18 mouse cellular contexts compared by ENCODE assay signal in the genomic region with DNA sequence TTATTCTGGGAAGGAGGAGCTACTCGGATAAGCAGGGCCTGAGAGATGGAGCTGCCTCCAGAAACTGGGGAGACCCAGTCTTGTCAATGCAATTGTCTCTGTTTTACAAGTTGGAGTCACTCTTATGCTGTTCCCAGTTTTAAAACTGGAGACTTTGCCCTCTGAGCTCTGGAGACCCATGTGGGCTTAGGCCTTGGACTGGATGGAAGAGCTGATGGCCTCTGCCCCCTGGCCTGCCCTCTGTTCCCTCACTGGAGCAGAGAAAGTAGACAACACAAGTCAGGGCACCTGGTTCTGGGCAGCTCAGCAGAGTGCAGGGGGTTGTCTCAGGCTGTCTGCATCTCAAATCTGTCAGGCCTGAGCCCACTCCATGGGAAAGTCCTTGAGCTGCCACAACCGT. TPM values are rescaled to one million over a fixed set of nuclear protein-coding genes. Genes with fewer than 3 reads are reported as not detected.
A peak's percentile ranks its signal among the peaks of the same experiment; 100 is the strongest.
DNase-seq lines count a peak whose midpoint lies in the region; ATAC-seq and TF ChIP-seq lines count a peak whose summit lies in the region.
"Had no signal": no experiment of that assay in that cellular context is flagged by ENCODE, and none has a peak within 500 bp of the region (broad histone marks: within the 10 kb centered on the region; RNA-seq: fewer than 3 reads in every experiment).

No protein-coding gene starts in this region.

- no peaks in the 10 kb centered on the region for H3K9me3 ChIP-seq in neural tube, embryonic 13.5 days
- no peaks in the 10 kb centered on the region for H3K9me3 ChIP-seq in neural tube, embryonic 15.5 days (replicated peaks)
- H3K9me3 ChIP-seq: embryonic facial prominence, embryonic 15.5 days; limb, embryonic 13.5 days had no signal

- peaks cover 27% of the 10 kb centered on the region for H3K4me1 ChIP-seq in cerebellum, adult 2 months (ENCODE audit: control insufficient read depth, insufficient read depth, low read length)
- H3K4me1 ChIP-seq in kidney, adult 2 months (ENCODE audit: control insufficient read depth, insufficient read depth, low read length): peaks cover 6% of the 10 kb centered on the region; the same call in 1 of the 2 replicates
- H3K4me1 ChIP-seq in neural tube, embryonic 13.5 days (replicated peaks): peaks cover 39% of the 10 kb centered on the region
- peaks cover 29% of the 10 kb centered on the region for H3K4me1 ChIP-seq in neural tube, embryonic 15.5 days

- H3K9ac ChIP-seq in neural tube, embryonic 13.5 days: 0 out of 2 replicates have a peak overlapping the region, but pooled peaks have one; percentile 17
- H3K9ac ChIP-seq in neural tube, embryonic 15.5 days (replicated peaks): no peak overlapping the region
- H3K9ac ChIP-seq: embryonic facial prominence, embryonic 15.5 days; limb, embryonic 13.5 days had no signal

- ATAC-seq in neural tube, embryonic 13.5 days (ENCODE audit: low read depth): no peak
- no peak for ATAC-seq in neural tube, embryonic 15.5 days (ENCODE audit: low FRiP score)
- no peak for ATAC-seq in megakaryocyte-erythroid progenitor cell, adult 5-6 weeks (replicated peaks; ENCODE audit: low FRiP score, low TSS enrichment, poor library complexity, severe bottlenecking)

- 0 out of 2 replicates have a peak overlapping the region, but pooled peaks have one; percentile 0 for H3K27ac ChIP-seq in cerebellum, adult 2 months (ENCODE audit: insufficient read depth, low read length)
- no peak overlapping the region for H3K27ac ChIP-seq in kidney, adult 2 months (ENCODE audit: insufficient read depth, low read depth, low read length)
- 0 out of 2 replicates have a peak overlapping the region, but pooled peaks have one; percentile 10 for H3K27ac ChIP-seq in neural tube, embryonic 13.5 days (replicated peaks)
- H3K27ac ChIP-seq in neural tube, embryonic 15.5 days (replicated peaks): no peak overlapping the region
- H3K27ac ChIP-seq: embryonic facial prominence, embryonic 15.5 days; limb, embryonic 13.5 days; stomach, postnatal 0 days had no signal

- 35% methylated on average over 2 of the region's 2 CpGs for WGBS in cerebellum, adult 2 months
- WGBS in kidney, adult 2 months: 59% methylated on average over 2 of the region's 2 CpGs
- 63% methylated on average over 2 of the region's 2 CpGs for WGBS in neural tube, embryonic 13.5 days
- WGBS in neural tube, embryonic 15.5 days: 71% methylated on average over 2 of the region's 2 CpGs

- H3K27me3 ChIP-seq in cerebellum, adult 2 months (ENCODE audit: control insufficient read depth, insufficient read depth, low read length): no peaks in the 10 kb centered on the region
- no peaks in the 10 kb centered on the region for H3K27me3 ChIP-seq in kidney, adult 2 months (replicated peaks; ENCODE audit: control insufficient read depth, insufficient read depth, low read length)
- no peaks in the 10 kb centered on the region for H3K27me3 ChIP-seq in neural tube, embryonic 13.5 days
- no peaks in the 10 kb centered on the region for H3K27me3 ChIP-seq in neural tube, embryonic 15.5 days (replicated peaks)
- H3K27me3 ChIP-seq: embryonic facial prominence, embryonic 15.5 days; limb, embryonic 13.5 days had no signal

- TF ChIP-seq POLR2A in cerebellum, adult 2 months (IDR thresholded peaks at IDR 0.05; ENCODE audit: borderline replicate concordance, insufficient read depth, low read length): no peak
- TF ChIP-seq POLR2A in kidney, adult 2 months (IDR thresholded peaks at IDR 0.05; ENCODE audit: low read depth, low read length): no peak

- H3K4me2 ChIP-seq in neural tube, embryonic 13.5 days: no peak overlapping the region
- H3K4me2 ChIP-seq in neural tube, embryonic 15.5 days: no peak overlapping the region
- H3K4me2 ChIP-seq: embryonic facial prominence, embryonic 15.5 days; limb, embryonic 13.5 days had no signal

- no peak for DNase-seq in cerebellum, adult 2 months
- DNase-seq in cerebellum, adult 18-20 months: no peak
- peak; percentile 62 for DNase-seq in kidney, adult 2 months
- no peak for DNase-seq in kidney, postnatal 10 days
- no peak for DNase-seq in frontal cortex, postnatal 10 days (ENCODE audit: low spot score in 2 of 2)
- DNase-seq: adrenal gland, adult 2 months; layer of hippocampus, postnatal 36 days had no signal

- TF ChIP-seq CTCF in cerebellum, adult 2 months (IDR thresholded peaks at IDR 0.05; ENCODE audit: borderline replicate concordance, insufficient read depth, low read depth, low read length): no peak
- TF ChIP-seq CTCF in kidney, adult 2 months (conservative IDR thresholded peaks at IDR 0.05; ENCODE audit: insufficient read depth, insufficient read length, low read depth, low read length): no peak

- H3K36me3 ChIP-seq in kidney, adult 2 months (ENCODE audit: control insufficient read depth, insufficient read depth, low read length): peaks cover 3% of the 10 kb centered on the region; the same call in 1 of the 2 replicates
- peaks cover 82% of the 10 kb centered on the region for H3K36me3 ChIP-seq in neural tube, embryonic 13.5 days
- peaks cover 73% of the 10 kb centered on the region for H3K36me3 ChIP-seq in neural tube, embryonic 15.5 days

- H3K4me3 ChIP-seq in cerebellum, adult 2 months (replicated peaks; ENCODE audit: insufficient read depth, low read depth, low read length): no peak overlapping the region
- H3K4me3 ChIP-seq in kidney, adult 2 months (ENCODE audit: insufficient read depth, low read depth, low read length): no peak overlapping the region
- H3K4me3 ChIP-seq in neural tube, embryonic 13.5 days: no peak overlapping the region
- no peak overlapping the region for H3K4me3 ChIP-seq in neural tube, embryonic 15.5 days (replicated peaks)
- H3K4me3 ChIP-seq: embryonic facial prominence, embryonic 15.5 days; limb, embryonic 13.5 days had no signal

RNA-seq across cellular contexts. Expression of gene Gm10840, which starts 5.9 kb away (rescaled TPM):
- polyA plus RNA-seq in cerebellum, adult 2 months (2012; rRNA removed): not detected in 2 replicates
- not detected in 2 replicates for polyA plus RNA-seq in kidney, adult 2 months (2012; rRNA removed)
- polyA plus RNA-seq in neural tube, embryonic 13.5 days (2015; fragmentation: Nextera tagmentation; extraction: Ambion mirVana): not detected in 2 replicates
- polyA plus RNA-seq in neural tube, embryonic 15.5 days (2015; fragmentation: Nextera tagmentation; extraction: Ambion mirVana): not detected in 2 replicates
- not detected in 2 replicates for total RNA-seq in megakaryocyte-erythroid progenitor cell, adult 5-6 weeks (2014; fragmentation: Nextera tagmentation)
- total RNA-seq in megakaryocyte-erythroid progenitor cell, adult 5-6 weeks (2017): not detected in 2 replicates
- total RNA-seq: adrenal gland, adult 2 months had no signal
- polyA plus RNA-seq: adrenal gland, adult 2 months; heart, postnatal 0 days; intestine, embryonic 14.5 days; limb, embryonic 13.5 days; macrophage; small intestine, adult 2 months; stomach, postnatal 0 days; urinary bladder, adult 2 months had no signal

RNA-seq across cellular contexts. Expression of gene Limd2, which starts 5.9 kb away (rescaled TPM):
- polyA plus RNA-seq in cerebellum, adult 2 months (2012; rRNA removed): 36.1 and 41.1 TPM in 2 replicates
- polyA plus RNA-seq in kidney, adult 2 months (2012; rRNA removed): 27.8 and 48.3 TPM in 2 replicates
- 171 and 187 TPM in 2 replicates for polyA plus RNA-seq in neural tube, embryonic 13.5 days (2015; fragmentation: Nextera tagmentation; extraction: Ambion mirVana)
- polyA plus RNA-seq in neural tube, embryonic 15.5 days (2015; fragmentation: Nextera tagmentation; extraction: Ambion mirVana): 148 and 172 TPM in 2 replicates
- 12.0 and 18.5 TPM in 2 replicates for total RNA-seq in megakaryocyte-erythroid progenitor cell, adult 5-6 weeks (2014; fragmentation: Nextera tagmentation)
- total RNA-seq in megakaryocyte-erythroid progenitor cell, adult 5-6 weeks (2017): 4.4 and 5.9 TPM in 2 replicates

RNA-seq across cellular contexts. Expression of gene Strada, which starts 47.2 kb away (rescaled TPM):
- 58.2 and 65.4 TPM in 2 replicates for polyA plus RNA-seq in cerebellum, adult 2 months (2012; rRNA removed)
- polyA plus RNA-seq in kidney, adult 2 months (2012; rRNA removed): 28.4 and 28.5 TPM in 2 replicates
- 32.8 and 33.5 TPM in 2 replicates for polyA plus RNA-seq in neural tube, embryonic 13.5 days (2015; fragmentation: Nextera tagmentation; extraction: Ambion mirVana)
- 29.2 and 30.7 TPM in 2 replicates for polyA plus RNA-seq in neural tube, embryonic 15.5 days (2015; fragmentation: Nextera tagmentation; extraction: Ambion mirVana)
- 20.3 and 29.6 TPM in 2 replicates for total RNA-seq in megakaryocyte-erythroid progenitor cell, adult 5-6 weeks (2014; fragmentation: Nextera tagmentation)
- 9.8 and 15.5 TPM in 2 replicates for total RNA-seq in megakaryocyte-erythroid progenitor cell, adult 5-6 weeks (2017)

Comparison
In these comparisons a context has a peak if more than half of its experiments do, and no peak if none do; other contexts are left out.
1. H3K27ac ChIP-seq: peak in cerebellum, adult 2 months (single experiment) and neural tube, embryonic 13.5 days (single experiment); none in kidney, adult 2 months (single experiment) and neural tube, embryonic 15.5 days (single experiment).